Mouse (Mus musculus) kidney, embryonic 16.5 days (tissue): ENCODE results near the gene Haghl. TPM values are rescaled to one million over a fixed set of nuclear protein-coding genes. Genes with fewer than 3 reads are reported as not detected.

Source experiments
- ATAC-seq: fragments of 200-750 bp; cut with Nextera tagmentation; 2 replicates; pipeline ENCODE4 v1.8.0; 2017; ENCODE audit warnings: moderate TSS enrichment; ENCODE audit not compliant: low FRiP score, low TSS enrichment
- H3K27ac ChIP-seq: fragments of 300-500 bp; sonication (generic); 2 replicates; pipeline ENCODE4 v1.5.1; 2014; ENCODE audit warnings: low read length
- H3K27me3 ChIP-seq: fragments of 300-500 bp; sonication (generic); 2 replicates; pipeline ENCODE4 v1.6.1; 2014; ENCODE audit warnings: low read length, control low read depth, mixed read lengths; ENCODE audit not compliant: insufficient read depth
- H3K36me3 ChIP-seq: fragments of 300-500 bp; sonication (generic); 2 replicates; pipeline ENCODE4 v1.6.1; 2014; ENCODE audit warnings: low read length, control low read depth, mixed read lengths; ENCODE audit not compliant: insufficient read depth
- H3K4me1 ChIP-seq: fragments of 300-500 bp; sonication (generic); 2 replicates; pipeline ENCODE4 v1.6.1; 2014; ENCODE audit warnings: low read length, control low read depth, mixed read lengths; ENCODE audit not compliant: insufficient read depth
- H3K4me2 ChIP-seq: fragments of 300-500 bp; sonication (generic); replicated peaks from 2 replicates; pipeline ENCODE4 v1.6.1; 2014; ENCODE audit warnings: low read depth, low read length
- H3K4me3 ChIP-seq: fragments of 300-500 bp; sonication (generic); 2 replicates; pipeline ENCODE4 v1.5.1; 2014; ENCODE audit warnings: mild to moderate bottlenecking, low read length
- H3K9ac ChIP-seq: fragments of 300-500 bp; sonication (generic); replicated peaks from 2 replicates; pipeline ENCODE4 v1.6.1; 2014; ENCODE audit warnings: low read length
- H3K9me3 ChIP-seq: fragments of 300-500 bp; sonication (generic); 2 replicates; pipeline ENCODE4 v1.6.1; 2016; ENCODE audit warnings: low read length, control low read depth
- WGBS: fragments of 180-500 bp; shearing (Covaris S2); extraction: QIAGEN DNeasy Blood & Tissue Kit; methylation state at CpG from one replicate; pipeline ENCODE4 v1.1.7; 2014; 5-methylcytosine and 5-hydroxymethylcytosine counted together
- polyA plus RNA-seq: library from polyadenylated mRNA; unstranded; fragments of >200 nt; fragmentation: Nextera tagmentation; extraction: Ambion mirVana; gene quantifications from 2 replicates; pipeline ENCODE4 v1.2.1, GENCODE M21; 2015

Haghl gene
- polyA plus RNA-seq, 1 experiment from 2014 or later = 83.7 TPM

- no peaks in the 10 kb centered on the region for H3K27me3 ChIP-seq
- peaks cover 30% of the 10 kb centered on the region for H3K36me3 ChIP-seq
- ATAC-seq = no peak
- peak overlapping the region; percentile 64 for H3K4me2 ChIP-seq
- WGBS = 33% methylated on average over 8 of the region's 8 CpGs
- peak overlapping the region; percentile 75 for H3K9ac ChIP-seq
- peaks cover 50% of the 10 kb centered on the region for H3K4me1 ChIP-seq
- H3K9me3 ChIP-seq = no peaks in the 10 kb centered on the region
- H3K27ac ChIP-seq = peak overlapping the region; percentile 86
- H3K4me3 ChIP-seq = peak overlapping the region; percentile 58
These were observed 44.1 kb upstream of the Haghl start for GRCm38 (mm10) chr17:25829558-25830017.

GRCm38 (mm10) chr17:25828712-25829557 is 43.5 kb upstream of the Haghl start, which contains the start of gene Jmjd8:
Gene Jmjd8 (plus strand): TSS chr17:25828867.
- ATAC-seq = peak; percentile 24; the same call in 1 of the 2 replicates
- Histone ChIP-seq H3K27ac (peak within 1 kb of the TSS; percentile 86), H3K36me3 (peaks cover 30% of the 10 kb centered on the region), H3K4me2 (peak within 1 kb of the TSS; percentile 64), H3K4me1 (peaks cover 50% of the 10 kb centered on the region), H3K9me3 (no peaks in the 10 kb centered on the region), H3K9ac (peak within 1 kb of the TSS; percentile 75), H3K4me3 (peak within 1 kb of the TSS; percentile 58), H3K27me3 (no peaks in the 10 kb centered on the region)
- WGBS = 0% methylated on average over 32 of the region's 32 CpGs

DNA sequence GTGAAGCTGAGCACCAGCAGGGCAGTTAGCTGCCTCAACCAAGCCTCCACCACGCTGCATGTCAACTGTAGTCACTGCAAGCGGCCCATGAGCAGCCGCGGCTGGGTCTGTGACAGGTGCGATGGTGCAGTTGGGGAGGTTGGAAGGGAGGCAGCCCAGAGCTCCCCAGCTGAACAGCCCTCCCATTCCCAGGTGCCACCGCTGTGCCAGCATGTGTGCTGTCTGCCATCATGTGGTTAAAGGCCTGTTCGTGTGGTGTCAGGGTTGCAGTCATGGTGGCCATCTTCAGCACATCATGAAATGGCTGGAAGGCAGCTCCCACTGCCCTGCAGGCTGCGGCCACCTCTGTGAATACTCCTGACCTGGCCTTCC is 42.7 kb upstream of the Haghl start:
- Histone ChIP-seq H3K27me3 (no peaks in the 10 kb centered on the region), H3K4me3 (peak overlapping the region; percentile 58), H3K4me2 (peak overlapping the region; percentile 64), H3K36me3 (peaks cover 30% of the 10 kb centered on the region), H3K9me3 (no peaks in the 10 kb centered on the region), H3K4me1 (peaks cover 51% of the 10 kb centered on the region), H3K9ac (peak overlapping the region; percentile 75), H3K27ac (peak overlapping the region; percentile 86)
- ATAC-seq = no peak
- 84% methylated on average over 8 of the region's 8 CpGs for WGBS

DNA sequence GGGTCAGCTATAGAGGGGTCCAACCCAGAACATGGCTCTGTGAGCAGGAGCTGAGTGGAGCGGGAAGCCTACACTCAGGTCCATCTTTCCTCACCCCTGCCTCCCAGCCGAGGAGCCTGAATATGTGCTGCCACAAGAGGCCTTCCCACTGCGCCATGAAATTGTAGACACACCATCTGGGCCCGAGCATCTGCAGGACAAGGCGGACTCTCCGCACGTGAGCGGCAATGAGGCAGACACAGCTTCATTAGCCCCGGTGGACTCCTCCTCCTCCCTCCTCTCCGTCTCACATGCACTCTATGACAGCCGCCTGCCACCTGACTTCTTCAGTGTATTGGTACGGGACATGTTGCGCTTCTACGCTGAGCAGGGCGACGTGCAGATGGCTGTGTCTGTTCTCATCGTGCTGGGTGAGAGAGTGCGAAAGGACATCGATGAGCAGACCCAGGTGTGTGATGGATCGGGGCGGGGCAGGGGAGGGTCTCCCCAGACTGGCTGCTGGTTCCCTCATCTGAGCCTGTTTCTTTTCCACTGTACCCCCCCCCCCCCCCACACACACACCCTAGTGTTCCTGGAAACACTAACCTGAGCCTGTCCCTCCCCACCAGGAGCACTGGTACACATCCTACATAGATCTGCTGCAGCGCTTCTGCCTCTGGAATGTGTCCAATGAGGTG is 42.2 kb upstream of the Haghl start:
- no peak for ATAC-seq
- Histone ChIP-seq H3K27ac (peak overlapping the region; percentile 86; the same call in 1 of the 2 replicates), H3K4me1 (peaks cover 51% of the 10 kb centered on the region), H3K36me3 (peaks cover 30% of the 10 kb centered on the region), H3K9me3 (no peaks in the 10 kb centered on the region), H3K27me3 (no peaks in the 10 kb centered on the region), H3K4me2 (no peak overlapping the region), H3K4me3 (no peak overlapping the region; the same call in 1 of the 2 replicates), H3K9ac (no peak overlapping the region)
- 86% methylated on average over 22 of the region's 22 CpGs for WGBS

- Histone ChIP-seq H3K9me3 (no peaks in the 10 kb centered on the region), H3K4me2 (no peak overlapping the region), H3K4me1 (peaks cover 49% of the 10 kb centered on the region), H3K9ac (no peak overlapping the region), H3K36me3 (peaks cover 30% of the 10 kb centered on the region), H3K27me3 (peaks cover under 1% of the 10 kb centered on the region; the same call in 1 of the 2 replicates), H3K27ac (no peak overlapping the region), H3K4me3 (no peak overlapping the region)
- 95% methylated on average over 13 of the region's 13 CpGs for WGBS
- ATAC-seq = no peak
These were observed 41.5 kb upstream of the Haghl start for GRCm38 (mm10) chr17:25827011-25827410.

DNA sequence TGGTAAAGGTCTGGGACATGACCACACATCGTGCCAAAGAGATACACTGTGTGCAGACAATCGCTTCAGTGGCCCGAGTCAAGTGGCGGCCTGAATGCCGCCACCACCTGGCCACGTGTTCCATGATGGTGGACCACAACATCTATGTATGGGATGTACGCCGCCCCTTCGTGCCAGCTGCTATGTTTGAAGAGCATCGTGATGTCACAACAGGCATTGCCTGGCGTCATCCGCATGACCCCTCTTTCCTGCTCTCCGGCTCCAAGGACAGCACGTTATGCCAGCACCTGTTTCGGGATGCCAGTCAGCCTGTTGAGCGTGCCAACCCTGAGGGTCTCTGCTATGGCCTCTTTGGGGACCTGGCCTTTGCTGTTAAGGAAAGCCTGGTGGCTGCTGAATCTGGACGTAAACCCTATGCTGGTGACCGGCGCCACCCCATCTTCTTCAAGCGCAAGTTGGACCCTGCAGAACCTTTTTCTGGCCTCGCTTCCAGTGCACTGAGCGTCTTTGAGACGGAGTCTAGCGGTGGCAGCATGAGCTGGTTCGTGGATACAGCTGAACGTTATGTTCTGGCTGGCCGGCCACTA is 40.6 kb upstream of the Haghl start:
- no peak overlapping the region for H3K27ac ChIP-seq
- no peak for ATAC-seq
- no peak overlapping the region for H3K4me2 ChIP-seq
- H3K4me3 ChIP-seq = no peak overlapping the region
- H3K4me1 ChIP-seq = peaks cover 40% of the 10 kb centered on the region
- H3K9me3 ChIP-seq = no peaks in the 10 kb centered on the region
- H3K27me3 ChIP-seq = peaks cover 5% of the 10 kb centered on the region; the same call in 1 of the 2 replicates
- WGBS = 95% methylated on average over 27 of the region's 27 CpGs
- H3K9ac ChIP-seq = no peak overlapping the region
- H3K36me3 ChIP-seq = peaks cover 25% of the 10 kb centered on the region

- Histone ChIP-seq H3K4me1 (peaks cover 32% of the 10 kb centered on the region), H3K4me2 (no peak overlapping the region), H3K27ac (no peak overlapping the region), H3K27me3 (peaks cover 8% of the 10 kb centered on the region), H3K36me3 (peaks cover 17% of the 10 kb centered on the region), H3K9ac (no peak overlapping the region), H3K9me3 (no peaks in the 10 kb centered on the region), H3K4me3 (no peak overlapping the region)
- WGBS = 89% methylated on average over 6 of the region's 6 CpGs
- no peak for ATAC-seq
These were observed 39.8 kb upstream of the Haghl start for GRCm38 (mm10) chr17:25825311-25825710.

GRCm38 (mm10) chr17:25824362-25825142 is 39.1 kb upstream of the Haghl start:
- no peak for ATAC-seq
- Histone ChIP-seq H3K27me3 (peaks cover 16% of the 10 kb centered on the region), H3K4me3 (peak overlapping the region; percentile 75), H3K4me1 (peaks cover 25% of the 10 kb centered on the region), H3K4me2 (peak overlapping the region; percentile 98), H3K9me3 (no peaks in the 10 kb centered on the region), H3K27ac (no peak overlapping the region), H3K36me3 (peaks cover 15% of the 10 kb centered on the region), H3K9ac (peak overlapping the region; percentile 86)
- 70% methylated on average over 16 of the region's 17 CpGs for WGBS

- Histone ChIP-seq H3K4me2 (peak within 1 kb of the TSS; percentile 98), H3K27ac (peak within 1 kb of the TSS; percentile 41), H3K9ac (peak within 1 kb of the TSS; percentile 86), H3K36me3 (peaks cover 15% of the 10 kb centered on the region), H3K4me1 (peaks cover 25% of the 10 kb centered on the region), H3K27me3 (peaks cover 27% of the 10 kb centered on the region), H3K4me3 (peak within 1 kb of the TSS; percentile 75), H3K9me3 (no peaks in the 10 kb centered on the region)
- WGBS = under 1% methylated on average over 18 of the region's 18 CpGs
- ATAC-seq = peak; percentile 76
These were observed 38.0 kb upstream of the Haghl start, which contains the start of gene Wdr24 for GRCm38 (mm10) chr17:25823452-25823851. Gene Wdr24 (plus strand): TSS chr17:25823627.
